Mouse (Mus musculus) yolk sac, embryonic 10.5 days (tissue): ENCODE data around the gene Slc22a14.
"Not testable (repeated sequence)": the region's sequence is repeated elsewhere in the genome, so short reads cannot be mapped to it uniquely, and the experiment has no call there.

Source experiments
- DNase-seq: peaks from one replicate; pipeline ENCODE4 v3.0.0-alpha.2; 2017; ENCODE audit warnings: low spot score

The Slc22a14 gene

GRCm38 (mm10) chr9:119322289-119323259 lies 42.8 kb downstream of the Slc22a14 start, which contains the start of gene Oxsr1:
Gene Oxsr1, minus strand, starts transcription at chr9:119322427.
- DNase-seq: peak; percentile 99

DNA sequence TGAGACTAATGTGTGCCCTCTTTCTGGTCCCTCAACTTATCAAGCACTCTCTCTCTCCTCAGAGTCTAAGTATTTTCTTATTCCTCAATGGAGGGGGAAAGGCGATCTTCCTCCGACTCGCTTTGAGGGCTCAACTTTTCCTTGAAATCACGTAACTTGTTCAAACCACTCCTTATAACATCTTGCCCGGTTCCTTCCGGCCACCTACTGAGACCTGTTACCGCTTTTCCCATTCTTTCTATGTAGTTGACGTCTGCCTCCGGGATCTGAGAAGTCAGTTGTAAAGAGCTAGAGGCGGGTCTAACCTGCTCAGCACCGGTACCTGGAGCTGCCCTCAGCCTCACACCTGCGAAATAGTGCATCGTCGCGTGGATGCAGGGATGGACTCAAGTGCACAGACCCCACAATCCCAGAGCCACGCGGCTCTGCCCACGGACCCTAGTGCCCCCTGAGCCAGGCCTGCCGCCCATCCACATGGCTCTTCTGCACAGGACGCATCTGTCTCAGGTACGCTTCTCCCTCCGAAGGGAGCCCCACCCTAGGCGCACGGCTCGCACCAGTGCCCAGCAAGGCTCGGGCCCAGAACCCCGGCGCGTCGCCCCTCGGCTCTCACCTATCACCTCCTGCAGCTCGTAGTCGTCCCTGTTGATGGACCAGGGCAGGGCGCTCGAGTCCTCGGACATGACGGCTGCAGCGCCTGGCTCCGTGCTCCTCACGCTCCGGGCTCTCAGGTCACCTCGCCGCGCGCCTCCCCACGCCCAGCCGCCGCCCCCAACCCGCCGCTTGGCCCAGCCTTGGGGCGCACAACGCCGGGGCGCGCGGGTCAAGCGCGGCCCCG lies 43.7 kb downstream of the Slc22a14 start:
- no peak for DNase-seq

DNA sequence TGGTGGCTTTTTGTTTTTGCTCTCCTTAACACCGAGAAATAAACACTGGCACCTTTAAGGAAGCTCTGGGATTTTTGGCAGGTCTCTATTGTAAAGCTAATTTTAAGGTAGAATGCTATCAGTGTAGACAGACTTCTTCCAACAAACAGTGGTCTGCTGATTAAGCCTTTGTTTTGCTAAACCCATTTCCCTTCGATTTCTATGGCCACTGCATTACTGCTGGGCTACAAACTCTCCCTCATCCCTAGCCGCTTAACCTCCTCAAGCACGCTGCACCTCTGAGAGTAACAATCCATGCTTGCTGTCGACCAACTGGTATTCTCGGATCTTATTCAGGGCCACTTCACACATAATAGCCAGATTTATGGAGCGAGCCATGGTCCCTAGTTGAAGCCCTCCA lies 44.4 kb downstream of the Slc22a14 start:
- no peak for DNase-seq

DNA sequence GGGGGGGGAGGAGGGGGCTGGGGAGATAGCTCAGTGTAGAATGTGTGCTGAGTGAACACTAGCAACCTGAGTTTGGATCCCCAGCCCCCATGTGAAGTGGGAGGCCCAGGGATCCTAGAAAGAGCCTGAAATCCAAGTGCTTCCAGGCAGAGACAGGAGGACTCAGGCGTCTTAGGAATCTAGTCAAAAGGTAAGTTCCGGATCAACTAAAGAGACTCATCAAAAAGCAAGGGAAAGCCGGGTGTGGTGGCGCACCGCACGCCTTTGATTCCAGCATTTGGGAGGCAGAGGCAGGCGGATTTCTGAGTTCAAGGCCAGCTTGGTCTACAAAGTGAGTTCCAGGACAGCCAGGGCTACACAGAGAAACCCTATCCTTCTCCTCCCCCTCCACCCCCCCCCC lies 44.9 kb downstream of the Slc22a14 start:
- no peak for DNase-seq

DNA sequence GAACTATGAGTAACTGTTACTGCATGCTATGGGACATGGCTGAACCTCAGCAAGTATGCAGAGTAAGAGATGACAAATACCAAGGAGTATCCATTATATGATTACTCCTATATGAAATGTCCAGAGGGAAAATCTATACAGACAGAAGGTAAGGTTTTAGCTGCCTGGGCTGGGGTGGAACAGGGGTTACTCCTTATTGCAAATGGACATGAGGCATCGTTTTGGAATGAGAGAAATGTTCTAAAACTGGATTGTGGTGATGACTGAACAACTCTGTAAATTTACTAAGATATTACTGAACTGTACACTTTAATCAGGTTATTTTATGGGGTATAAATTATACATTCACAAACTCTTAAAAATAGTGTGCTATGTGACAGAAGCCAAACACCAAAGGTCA lies 46.5 kb downstream of the Slc22a14 start:
- no peak for DNase-seq

GRCm38 (mm10) chr9:119313096-119313495 lies 52.3 kb downstream of the Slc22a14 start:
- no peak for DNase-seq

DNA sequence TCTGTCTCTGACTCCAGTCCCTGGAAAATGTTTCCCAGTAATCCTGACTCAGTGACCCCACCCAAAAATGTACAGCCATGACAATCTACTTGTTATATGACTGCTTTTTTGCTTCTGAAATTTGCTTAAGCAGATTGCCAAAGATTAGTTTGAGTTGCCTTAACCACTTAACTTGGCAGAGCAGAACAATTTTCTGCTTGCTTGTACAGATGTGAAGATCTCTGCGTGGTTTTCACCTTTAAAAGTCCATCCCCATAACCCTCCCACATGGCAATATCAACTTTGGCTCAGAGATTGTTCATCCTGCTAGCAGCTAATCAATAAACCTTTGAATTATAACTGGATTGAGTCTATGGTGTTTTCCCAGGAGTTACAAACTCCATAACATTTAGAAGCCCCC lies 56.3 kb downstream of the Slc22a14 start:
- no peak for DNase-seq

- DNase-seq: no peak
Observed at GRCm38 (mm10) chr9:119305863-119306262, 59.5 kb downstream of the Slc22a14 start.

DNA sequence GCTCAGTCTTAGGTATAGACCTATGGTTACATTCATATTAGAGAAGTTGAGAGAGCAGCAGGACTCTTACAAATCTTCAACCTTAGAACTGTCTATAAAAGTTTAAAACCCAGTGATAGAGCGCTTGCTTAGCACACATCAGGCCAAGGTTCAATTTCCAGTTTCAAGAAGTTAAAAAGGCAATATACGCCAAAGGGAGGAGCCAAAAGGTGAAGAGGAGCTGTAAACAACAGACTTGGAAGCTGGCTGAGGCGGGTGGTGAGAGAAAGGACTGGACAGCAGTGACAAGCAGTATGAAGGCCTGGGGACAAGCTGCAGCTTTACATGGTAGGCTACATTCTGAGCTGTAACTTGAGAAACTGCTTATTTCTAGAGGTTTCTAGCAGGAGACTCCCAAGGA lies 66.8 kb downstream of the Slc22a14 start:
- no peak for DNase-seq

GRCm38 (mm10) chr9:119297696-119298095 lies 67.7 kb downstream of the Slc22a14 start:
- DNase-seq: no peak

GRCm38 (mm10) chr9:119290791-119291190 lies 74.6 kb downstream of the Slc22a14 start:
- DNase-seq: no peak

DNA sequence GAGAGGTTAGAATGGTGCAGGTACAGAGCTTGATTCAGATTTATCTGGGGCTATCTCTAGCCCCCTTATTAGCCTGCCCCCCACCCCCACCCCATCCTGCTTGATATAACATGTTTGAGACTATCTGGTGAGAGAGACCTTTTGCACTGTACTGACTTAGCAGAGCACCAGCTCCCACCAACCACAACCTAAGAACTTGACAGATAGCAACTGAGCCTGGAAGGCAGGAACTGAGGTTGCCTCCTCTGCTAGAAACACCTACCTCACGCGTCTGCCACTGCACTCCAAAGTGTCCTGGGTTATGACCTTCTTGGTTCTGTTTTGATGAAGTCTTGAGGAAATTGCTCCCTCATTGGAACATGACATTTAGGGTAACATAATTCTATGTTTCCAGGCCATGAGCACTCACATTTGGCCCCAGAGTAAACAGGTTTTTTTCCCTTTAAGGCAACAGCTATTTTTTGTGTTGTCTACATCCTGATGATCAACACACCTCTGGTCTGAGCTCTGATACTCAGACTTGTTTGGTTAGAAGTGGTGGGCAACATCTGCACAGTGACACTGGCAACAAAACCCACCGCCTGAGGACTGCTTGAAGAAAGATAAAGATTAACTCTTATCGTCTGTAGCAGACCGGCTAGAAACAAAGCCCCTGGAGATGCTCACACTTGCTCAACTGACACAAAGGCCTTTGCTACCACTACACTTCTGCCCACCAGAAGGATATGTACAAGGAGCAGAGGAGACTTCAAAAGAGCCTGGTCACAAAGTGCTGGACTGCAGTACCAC lies 84.3 kb downstream of the Slc22a14 start:
- no peak for DNase-seq

DNA sequence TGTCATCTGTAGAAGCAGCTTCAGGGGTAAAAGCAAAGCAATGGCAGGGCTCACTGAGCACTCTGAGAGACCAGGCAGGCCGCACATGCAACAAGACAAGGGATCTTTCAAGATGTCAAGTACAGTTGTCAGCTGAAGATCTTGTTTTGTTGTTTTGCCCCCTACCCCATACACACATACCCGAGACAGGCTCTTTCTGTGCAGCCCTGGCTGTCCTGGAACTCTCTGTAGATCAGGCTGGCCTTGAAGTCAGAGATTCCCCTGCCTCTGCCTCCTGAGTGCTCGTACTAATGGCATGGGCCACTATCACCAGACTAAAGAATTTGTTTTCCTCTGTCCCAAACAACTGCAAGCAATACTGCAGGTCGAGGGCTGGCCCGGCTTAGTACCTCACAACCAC lies 87.3 kb downstream of the Slc22a14 start:
- DNase-seq: no peak

GRCm38 (mm10) chr9:119276321-119276720 lies 89.0 kb downstream of the Slc22a14 start:
- no peak for DNase-seq

DNA sequence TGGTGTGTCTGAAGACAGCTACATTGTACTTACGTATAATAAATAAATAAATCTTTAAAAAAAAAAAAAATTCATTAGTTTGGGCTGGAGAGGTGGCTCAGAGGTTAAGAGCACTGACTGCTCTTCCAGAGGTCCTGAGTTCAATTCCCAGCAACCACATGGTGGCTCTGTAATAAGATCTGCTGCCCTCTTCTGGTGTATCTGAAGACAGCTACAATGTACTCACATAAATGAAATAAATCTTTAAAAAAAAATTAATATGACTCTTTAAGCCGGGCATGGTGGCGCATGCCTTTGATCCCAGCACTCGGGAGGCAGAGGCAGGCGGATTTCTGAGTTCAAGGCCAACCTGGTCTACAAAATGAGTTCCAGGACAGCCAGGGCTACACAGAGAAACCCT lies 90.5 kb downstream of the Slc22a14 start:
- not testable (repeated sequence) for DNase-seq

GRCm38 (mm10) chr9:119271496-119271895 lies 93.9 kb downstream of the Slc22a14 start:
- DNase-seq: no peak

- no peak for DNase-seq
Observed at GRCm38 (mm10) chr9:119268588-119269145, 96.7 kb downstream of the Slc22a14 start.

DNA sequence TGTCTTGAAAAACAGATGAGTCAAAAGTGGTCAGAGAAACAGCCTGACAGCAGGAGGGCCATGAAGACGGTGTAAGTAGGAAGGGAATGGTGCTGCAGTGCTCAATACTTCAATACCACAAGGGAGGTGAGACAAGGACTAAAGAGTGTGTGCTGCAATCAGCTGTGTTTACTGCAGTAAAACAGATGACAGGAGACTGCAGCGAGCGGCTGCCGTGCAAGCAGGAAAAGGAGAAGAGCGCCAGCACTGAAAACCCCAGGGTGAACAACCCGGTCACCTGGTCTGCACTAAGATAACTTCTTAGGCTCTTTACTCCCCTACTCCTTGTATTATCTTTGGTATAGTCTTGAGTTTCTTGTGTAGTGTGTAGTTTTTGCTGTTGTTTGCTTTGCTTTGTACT lies 97.2 kb downstream of the Slc22a14 start:
- no peak for DNase-seq

DNA sequence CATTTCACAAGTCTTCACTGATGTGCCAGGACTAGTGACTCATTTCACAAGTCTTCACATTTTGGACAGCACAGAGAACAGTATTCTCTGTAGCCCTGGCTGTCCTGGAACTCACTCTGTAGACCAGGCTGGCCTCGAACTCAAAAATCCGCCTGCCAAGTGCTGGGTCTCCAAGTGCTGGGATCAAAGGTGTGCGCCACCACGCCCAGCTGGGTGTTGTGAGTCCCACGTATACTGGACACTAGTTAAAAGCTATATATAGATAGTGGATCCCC lies 99.3 kb downstream of the Slc22a14 start:
- DNase-seq: not testable (repeated sequence)

GRCm38 (mm10) chr9:119265373-119266120 lies 99.8 kb downstream of the Slc22a14 start:
- DNase-seq: not testable (repeated sequence)

GRCm38 (mm10) chr9:119263067-119263466 lies 102.3 kb downstream of the Slc22a14 start:
- DNase-seq: no peak
